Mouse (Mus musculus) heart, embryonic 15.5 days (tissue): ENCODE results near the gene Dot1l. TPM values are rescaled to one million over a fixed set of nuclear protein-coding genes. Genes with fewer than 3 reads are reported as not detected.
A peak's percentile ranks its signal among the peaks of the same experiment; 100 is the strongest.

Source experiments
- ATAC-seq: fragments of 200-750 bp; cut with Nextera tagmentation; replicated peaks from 2 replicates; pipeline ENCODE4 v1.8.0; 2017; ENCODE audit warnings: low read depth, moderate TSS enrichment; ENCODE audit not compliant: insufficient number of reproducible peaks, insufficient read depth, low FRiP score
- H3K27ac ChIP-seq: fragments of 300-500 bp; sonication (generic); 2 replicates; pipeline ENCODE4 v1.5.1; 2015; ENCODE audit warnings: mild to moderate bottlenecking, inconsistent platforms
- H3K27me3 ChIP-seq: fragments of 300-500 bp; sonication (generic); 2 replicates; pipeline ENCODE4 v1.6.1; 2015; ENCODE audit warnings: inconsistent platforms
- H3K36me3 ChIP-seq: fragments of 300-500 bp; sonication (generic); 2 replicates; pipeline ENCODE4 v1.6.1; 2015; ENCODE audit warnings: mild to moderate bottlenecking, inconsistent platforms
- H3K4me1 ChIP-seq: fragments of 300-500 bp; sonication (generic); replicated peaks from 2 replicates; pipeline ENCODE4 v1.6.1; 2015; ENCODE audit warnings: inconsistent platforms
- H3K4me2 ChIP-seq: fragments of 300-500 bp; sonication (generic); 2 replicates; pipeline ENCODE4 v1.6.1; 2015; ENCODE audit warnings: inconsistent platforms, mild to moderate bottlenecking, moderate library complexity
- H3K4me3 ChIP-seq: fragments of 300-500 bp; sonication (generic); 2 replicates; pipeline ENCODE4 v1.5.1; 2015; ENCODE audit warnings: mild to moderate bottlenecking, inconsistent platforms
- H3K9ac ChIP-seq: fragments of 300-500 bp; sonication (generic); 2 replicates; pipeline ENCODE4 v1.6.1; 2015; ENCODE audit warnings: mild to moderate bottlenecking, inconsistent platforms
- H3K9me3 ChIP-seq: fragments of 300-500 bp; sonication (generic); replicated peaks from 2 replicates; pipeline ENCODE4 v1.6.1; 2016; ENCODE audit warnings: inconsistent platforms
- WGBS: fragments of 180-500 bp; shearing (Covaris S2); methylation state at CpG from one replicate; pipeline ENCODE4 v1.1.7; 2015; ENCODE audit warnings: mixed read lengths; 5-methylcytosine and 5-hydroxymethylcytosine counted together
- polyA plus RNA-seq: library from polyadenylated mRNA; unstranded; fragments of >200 nt; fragmentation: Nextera tagmentation; extraction: Ambion mirVana; gene quantifications from 2 replicates; pipeline ENCODE4 v1.2.1, GENCODE M21; 2015

Dot1l gene
- polyA plus RNA-seq, 1 experiment from 2014 or later = 16.1 TPM

DNA sequence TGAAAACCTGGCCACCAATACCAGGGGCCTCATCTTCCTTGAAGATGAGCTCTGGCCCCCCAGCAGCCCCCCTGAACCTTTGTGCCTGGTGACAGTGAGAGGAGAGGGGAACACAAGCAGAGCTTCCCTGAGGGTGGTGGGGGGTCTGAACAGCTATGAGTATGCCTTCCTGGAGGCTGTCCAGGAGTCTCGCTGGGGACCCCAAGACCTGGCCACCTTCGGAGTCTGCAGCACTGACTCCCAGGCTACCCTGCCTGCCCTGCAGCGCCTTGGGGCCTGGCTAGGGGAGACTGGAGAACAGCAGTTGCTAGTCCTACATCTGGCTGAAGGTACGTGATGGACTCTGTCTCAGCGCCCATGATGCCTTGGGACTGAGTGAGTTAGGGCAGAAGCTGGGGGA is 50.3 kb downstream of the Dot1l start:
- H3K4me2 ChIP-seq = no peak overlapping the region
- H3K27me3 ChIP-seq = peaks cover 5% of the 10 kb centered on the region; the same call in 1 of the 2 replicates
- WGBS = 79% methylated on average over 5 of the region's 5 CpGs
- H3K36me3 ChIP-seq = peaks cover 36% of the 10 kb centered on the region
- H3K4me1 ChIP-seq = peaks cover 62% of the 10 kb centered on the region
- no peaks in the 10 kb centered on the region for H3K9me3 ChIP-seq
- no peak overlapping the region for H3K4me3 ChIP-seq
- 0 out of 2 replicates have a peak overlapping the region, but pooled peaks have one; percentile 22 for H3K27ac ChIP-seq
- ATAC-seq = no peak
- peak overlapping the region; percentile 11; the same call in 1 of the 2 replicates for H3K9ac ChIP-seq

DNA sequence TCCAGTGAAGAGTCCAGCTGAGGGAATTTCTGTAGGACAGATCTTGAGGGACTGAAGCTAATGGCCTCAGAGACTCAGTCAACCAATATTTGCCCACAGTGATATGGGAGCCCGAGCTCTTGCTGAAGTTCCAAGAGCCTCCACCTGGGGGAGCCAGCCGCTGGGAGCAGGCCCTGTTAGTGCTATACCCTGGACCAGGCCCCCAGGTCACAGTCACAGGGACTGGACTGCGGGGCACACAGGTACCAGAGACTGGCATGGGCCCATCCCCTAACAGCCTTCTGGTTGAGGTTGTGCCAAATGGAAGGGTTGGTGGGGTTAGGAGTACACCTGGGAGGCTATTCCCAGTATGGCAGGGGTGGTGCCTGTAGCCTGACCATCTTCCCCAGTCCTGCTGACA is 50.9 kb downstream of the Dot1l start:
- Histone ChIP-seq H3K36me3 (peaks cover 36% of the 10 kb centered on the region), H3K27ac (no peak overlapping the region), H3K4me3 (no peak overlapping the region), H3K9me3 (no peaks in the 10 kb centered on the region), H3K4me1 (peaks cover 58% of the 10 kb centered on the region), H3K4me2 (no peak overlapping the region), H3K27me3 (peaks cover 5% of the 10 kb centered on the region; the same call in 1 of the 2 replicates), H3K9ac (no peak overlapping the region)
- WGBS = 20% methylated on average over 3 of the region's 3 CpGs
- ATAC-seq = 0 out of 2 replicates have a peak, but pooled peaks have one; percentile 9

DNA sequence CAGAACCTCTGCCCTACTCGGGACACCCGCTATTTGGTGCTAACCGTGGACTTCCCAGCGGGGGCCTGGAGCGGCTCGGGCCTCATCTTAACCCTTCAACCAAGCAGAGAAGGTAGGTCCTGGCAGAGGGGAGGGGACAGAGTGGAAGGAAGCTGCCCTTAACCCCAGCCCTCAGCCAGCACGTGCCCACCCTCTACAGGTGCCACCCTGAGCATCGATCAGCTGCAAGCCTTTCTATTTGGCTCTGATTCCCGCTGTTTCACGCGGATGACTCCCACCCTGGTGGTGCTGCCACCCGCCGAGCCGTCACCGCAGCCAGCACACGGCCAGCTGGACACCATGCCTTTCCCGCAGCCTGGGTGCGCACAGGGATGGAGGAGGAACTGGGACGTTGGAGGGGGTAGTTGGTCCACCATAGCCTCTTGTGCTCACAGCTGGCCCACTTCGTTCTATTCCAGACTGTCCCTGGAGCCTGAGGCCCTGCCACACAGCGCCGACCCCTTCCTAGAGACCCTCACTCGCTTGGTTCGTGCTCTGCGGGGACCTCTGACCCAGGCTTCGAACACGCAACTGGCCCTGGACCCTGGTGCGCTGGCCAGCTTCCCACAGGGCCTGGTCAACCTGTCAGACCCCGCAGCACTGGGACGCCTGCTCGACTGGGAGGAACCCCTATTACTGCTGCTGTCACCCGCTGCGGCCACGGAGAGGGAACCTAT is 51.5 kb downstream of the Dot1l start:
- Histone ChIP-seq H3K9ac (peak overlapping the region; percentile 60), H3K27me3 (peaks cover 5% of the 10 kb centered on the region; the same call in 1 of the 2 replicates), H3K4me3 (peak overlapping the region; percentile 54), H3K9me3 (no peaks in the 10 kb centered on the region), H3K27ac (peak overlapping the region; percentile 86), H3K36me3 (peaks cover 31% of the 10 kb centered on the region), H3K4me1 (peaks cover 55% of the 10 kb centered on the region), H3K4me2 (peak overlapping the region; percentile 93)
- ATAC-seq = no peak
- WGBS = 48% methylated on average over 34 of the region's 34 CpGs

DNA sequence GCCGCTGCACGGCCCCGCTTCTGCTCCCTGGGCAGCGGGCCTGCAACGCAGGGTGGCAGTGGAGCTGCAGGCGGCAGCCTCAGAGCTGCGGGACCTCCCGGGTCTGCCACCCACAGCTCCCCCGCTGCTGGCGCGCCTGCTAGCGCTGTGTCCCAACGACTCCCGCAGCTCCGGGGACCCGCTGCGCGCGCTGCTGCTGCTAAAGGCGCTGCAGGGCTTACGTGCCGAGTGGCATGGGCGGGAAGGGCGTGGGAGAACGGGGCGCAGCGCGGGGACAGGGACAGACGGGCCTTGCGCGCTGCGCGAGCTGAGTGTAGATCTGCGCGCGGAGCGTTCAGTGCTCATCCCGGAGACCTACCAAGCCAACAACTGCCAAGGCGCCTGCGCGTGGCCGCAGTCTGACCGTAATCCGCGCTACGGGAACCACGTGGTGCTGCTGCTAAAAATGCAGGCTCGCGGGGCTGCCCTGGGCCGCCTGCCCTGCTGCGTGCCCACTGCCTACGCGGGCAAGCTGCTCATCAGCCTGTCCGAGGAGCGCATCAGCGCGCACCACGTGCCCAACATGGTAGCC is 52.1 kb downstream of the Dot1l start:
- H3K9ac ChIP-seq = peak overlapping the region; percentile 60
- peak overlapping the region; percentile 93 for H3K4me2 ChIP-seq
- H3K36me3 ChIP-seq = peaks cover 25% of the 10 kb centered on the region
- H3K27me3 ChIP-seq = peaks cover 5% of the 10 kb centered on the region; the same call in 1 of the 2 replicates
- H3K9me3 ChIP-seq = no peaks in the 10 kb centered on the region
- H3K27ac ChIP-seq = peak overlapping the region; percentile 86
- WGBS = 1% methylated on average over 58 of the region's 58 CpGs
- ATAC-seq = peak; percentile 76
- peaks cover 56% of the 10 kb centered on the region for H3K4me1 ChIP-seq
- peak overlapping the region; percentile 54 for H3K4me3 ChIP-seq

DNA sequence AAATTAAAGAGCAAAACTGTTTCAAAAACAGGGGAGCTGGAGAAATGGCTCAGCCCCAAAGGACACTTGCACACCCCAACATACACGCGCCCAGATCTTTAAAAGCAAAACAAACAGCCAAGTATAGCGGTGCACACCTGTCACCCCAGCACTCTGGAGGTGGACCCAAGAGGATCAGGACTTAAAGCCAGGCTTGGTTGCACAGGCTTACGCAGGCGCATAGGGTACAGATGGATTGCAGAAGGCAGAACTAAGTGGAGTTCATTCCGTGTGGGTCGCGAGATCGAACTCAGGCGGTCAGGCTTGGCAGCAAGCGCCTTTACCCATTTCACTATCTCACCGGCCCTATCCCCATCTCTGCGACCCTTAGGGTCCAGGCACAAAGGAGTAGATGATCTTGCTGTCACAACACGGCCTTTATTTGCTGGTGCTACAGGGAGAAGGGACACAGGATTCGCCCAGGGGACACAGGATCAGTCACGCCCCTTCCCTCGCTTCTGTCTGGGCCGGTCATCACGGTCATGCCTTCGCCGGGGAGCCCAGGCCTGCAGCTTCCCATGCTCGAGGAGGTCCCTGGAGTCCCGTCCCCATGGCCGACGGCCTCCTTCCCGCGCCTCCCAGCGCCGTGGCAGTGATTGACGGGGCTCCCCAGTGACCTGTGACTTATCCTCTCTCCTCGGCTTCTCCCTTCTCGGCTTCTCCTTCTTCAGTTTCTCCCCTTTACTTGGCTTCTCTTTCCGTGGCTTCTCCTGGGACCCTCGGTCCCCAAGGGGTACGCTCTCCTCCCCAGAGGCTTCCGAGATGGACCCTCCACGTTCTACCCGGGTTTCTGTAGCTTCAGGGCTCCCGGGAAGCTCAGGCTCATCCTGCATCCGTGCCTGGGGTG is 53.3 kb downstream of the Dot1l start:
- Histone ChIP-seq H3K4me1 (peaks cover 63% of the 10 kb centered on the region), H3K4me3 (peak overlapping the region; percentile 32), H3K27me3 (peaks cover 5% of the 10 kb centered on the region; the same call in 1 of the 2 replicates), H3K9me3 (no peaks in the 10 kb centered on the region), H3K36me3 (peaks cover 13% of the 10 kb centered on the region), H3K27ac (peak overlapping the region; percentile 86; the same call in 1 of the 2 replicates), H3K9ac (peak overlapping the region; percentile 53), H3K4me2 (peak overlapping the region; percentile 93)
- WGBS = 20% methylated on average over 40 of the region's 40 CpGs
- no peak for ATAC-seq

DNA sequence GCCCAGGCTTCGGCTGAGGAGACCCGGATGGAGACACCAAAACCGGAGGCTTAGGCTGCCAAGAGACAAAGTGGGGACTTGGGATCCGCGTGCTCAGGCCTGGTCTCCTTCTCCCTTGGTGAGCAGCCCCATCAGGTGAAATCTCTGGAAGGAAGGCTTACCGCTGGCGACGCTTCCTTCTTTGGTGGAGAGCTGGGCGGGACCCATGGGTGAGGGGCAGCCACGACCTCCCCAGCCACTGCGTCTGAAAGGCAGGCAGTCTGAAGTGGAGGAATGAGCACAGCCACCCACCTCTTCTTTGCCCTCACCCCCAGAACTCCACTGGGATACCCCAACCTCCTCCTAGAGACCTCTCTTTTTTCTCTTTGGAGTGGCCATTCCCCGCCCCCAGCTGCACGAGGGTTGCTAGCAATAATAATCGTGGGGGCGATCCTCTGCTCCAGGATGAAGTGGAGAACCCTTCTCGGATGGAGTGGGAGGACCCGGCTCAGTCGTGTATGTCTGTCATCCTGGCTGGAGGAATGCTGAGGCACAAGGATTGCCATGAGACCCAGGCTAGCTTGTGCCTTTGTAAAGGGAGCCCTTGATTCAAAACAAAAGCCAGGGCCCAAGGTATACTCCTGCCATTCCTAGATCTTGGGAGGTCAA is 54.1 kb downstream of the Dot1l start:
- no peak for ATAC-seq
- Histone ChIP-seq H3K4me3 (peak overlapping the region; percentile 32), H3K36me3 (peaks cover 5% of the 10 kb centered on the region), H3K27me3 (peaks cover 5% of the 10 kb centered on the region; the same call in 1 of the 2 replicates), H3K27ac (peak overlapping the region; percentile 19; the same call in 1 of the 2 replicates), H3K9me3 (no peaks in the 10 kb centered on the region), H3K4me1 (peaks cover 63% of the 10 kb centered on the region), H3K4me2 (peak overlapping the region; percentile 93), H3K9ac (peak overlapping the region; percentile 53)
- WGBS = 9% methylated on average over 18 of the region's 18 CpGs

DNA sequence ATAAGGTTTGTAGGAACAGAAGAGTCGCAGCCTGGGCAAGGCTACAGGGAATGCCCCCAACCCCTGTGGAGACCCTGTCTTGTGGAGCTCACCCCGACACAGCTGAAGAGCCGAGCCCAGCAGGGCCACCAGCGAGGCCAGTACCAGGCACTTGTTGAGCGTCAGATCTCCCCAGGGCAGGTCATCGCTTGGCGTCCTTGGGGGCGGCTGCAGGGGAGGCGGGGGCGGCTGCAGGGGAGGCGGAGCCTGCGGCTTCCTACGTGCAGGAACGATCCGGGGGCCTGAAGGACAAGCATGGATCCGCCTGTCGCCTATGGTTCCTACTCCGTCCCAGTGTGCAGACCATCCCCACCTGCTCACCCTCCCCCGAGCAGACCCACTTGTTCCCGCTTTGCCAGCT is 55.1 kb downstream of the Dot1l start:
- Histone ChIP-seq H3K36me3 (no peaks in the 10 kb centered on the region), H3K27me3 (peaks cover 5% of the 10 kb centered on the region; the same call in 1 of the 2 replicates), H3K4me3 (peak overlapping the region; percentile 30), H3K9me3 (no peaks in the 10 kb centered on the region), H3K4me2 (peak overlapping the region; percentile 58), H3K9ac (peak overlapping the region; percentile 25; the same call in 1 of the 2 replicates), H3K4me1 (peaks cover 54% of the 10 kb centered on the region), H3K27ac (peak overlapping the region; percentile 8; the same call in 1 of the 2 replicates)
- WGBS = 6% methylated on average over 20 of the region's 20 CpGs
- 0 out of 2 replicates have a peak, but pooled peaks have one; percentile 10 for ATAC-seq

DNA sequence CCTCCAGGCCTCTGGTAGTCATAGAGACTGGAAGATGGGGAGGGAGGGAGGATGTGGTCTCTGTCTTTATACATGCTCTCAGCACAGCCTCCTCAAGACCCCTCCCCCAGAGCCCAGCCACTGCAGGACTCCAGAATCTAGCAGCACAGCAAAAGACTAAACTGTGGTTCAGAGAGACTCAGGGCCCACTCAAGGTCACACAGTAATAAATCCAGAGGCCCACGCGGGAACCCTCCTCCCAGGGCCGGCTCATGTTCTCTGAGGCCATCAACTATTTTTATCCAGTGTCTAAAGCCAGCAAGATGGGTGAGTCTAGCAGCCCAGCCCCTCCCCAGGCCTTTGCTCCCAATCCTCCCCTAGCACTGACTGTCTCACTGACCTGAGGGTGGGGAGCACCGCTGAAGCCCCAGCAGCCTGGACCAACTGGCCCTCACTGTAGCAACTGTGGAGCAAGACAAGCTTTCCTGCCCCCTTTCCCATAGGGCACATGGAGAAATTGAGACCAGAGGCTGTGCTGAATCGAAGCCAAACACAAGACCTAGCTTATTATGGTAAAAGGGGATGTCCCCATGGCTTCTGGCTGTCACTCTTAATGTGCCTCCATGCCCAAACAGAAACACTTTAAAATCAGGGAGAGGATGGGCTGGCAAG is 57.5 kb downstream of the Dot1l start:
- no peaks in the 10 kb centered on the region for H3K36me3 ChIP-seq
- WGBS = 29% methylated on average over 5 of the region's 5 CpGs
- H3K4me1 ChIP-seq = peaks cover 35% of the 10 kb centered on the region
- peaks cover 5% of the 10 kb centered on the region; the same call in 1 of the 2 replicates for H3K27me3 ChIP-seq
- H3K4me2 ChIP-seq = no peak overlapping the region
- H3K9me3 ChIP-seq = no peaks in the 10 kb centered on the region
- no peak for ATAC-seq
- no peak overlapping the region for H3K4me3 ChIP-seq
- no peak overlapping the region for H3K9ac ChIP-seq
- H3K27ac ChIP-seq = no peak overlapping the region

DNA sequence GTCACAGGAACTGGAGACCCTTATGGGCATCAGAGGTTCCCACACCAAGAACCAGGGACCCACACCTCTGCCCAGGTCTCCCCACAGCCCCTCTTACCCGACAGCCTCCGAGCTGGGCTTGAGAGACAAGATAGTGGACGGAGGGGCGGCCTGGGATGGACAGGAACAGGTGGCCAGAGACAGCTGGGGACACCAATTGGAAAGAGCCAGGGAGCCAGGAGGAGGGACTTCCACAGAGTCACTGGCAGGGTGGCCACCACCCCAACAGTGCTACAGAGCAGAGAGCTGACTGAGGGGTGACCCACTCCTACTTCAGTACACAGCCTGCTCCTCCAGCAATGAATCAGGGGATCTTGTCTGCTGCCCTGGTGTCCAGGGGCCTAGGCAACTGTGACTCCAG is 58.4 kb downstream of the Dot1l start, which contains the start of gene Jsrp1:
Gene Jsrp1, minus strand, starts transcription at position 133 of the 400 bp plus-strand sequence.
- 66% methylated on average over 4 of the region's 4 CpGs for WGBS
- Histone ChIP-seq H3K4me3 (no peak within 1 kb of the TSS), H3K9me3 (no peaks in the 10 kb centered on the region), H3K36me3 (no peaks in the 10 kb centered on the region), H3K27ac (no peak within 1 kb of the TSS), H3K4me1 (peaks cover 26% of the 10 kb centered on the region), H3K9ac (no peak within 1 kb of the TSS), H3K4me2 (no peak within 1 kb of the TSS), H3K27me3 (peaks cover 5% of the 10 kb centered on the region; the same call in 1 of the 2 replicates)
- no peak for ATAC-seq

DNA sequence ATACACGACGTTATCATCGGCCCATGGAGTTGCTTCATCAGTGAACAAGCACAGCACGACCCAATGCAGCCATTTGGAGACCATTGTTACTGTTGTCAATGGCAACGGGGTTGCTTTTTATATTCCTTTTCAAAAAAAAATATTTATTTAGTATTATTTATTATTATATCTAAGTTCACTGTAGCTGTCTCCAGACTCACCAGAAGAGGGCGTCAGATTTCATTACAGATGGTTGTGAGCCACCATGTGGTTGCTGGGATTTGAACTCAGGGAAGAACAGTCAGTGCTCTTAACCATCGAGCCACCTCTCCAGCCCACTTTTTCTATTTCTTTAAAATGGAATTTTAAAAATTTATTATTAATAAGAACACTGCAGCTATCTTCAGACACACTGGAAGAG is 59.8 kb downstream of the Dot1l start:
- ATAC-seq = no peak
- H3K9me3 ChIP-seq = no peaks in the 10 kb centered on the region
- no peak overlapping the region for H3K9ac ChIP-seq
- 0 out of 2 replicates have a peak, but pooled peaks cover 2% of the 10 kb centered on the region for H3K27me3 ChIP-seq
- H3K4me2 ChIP-seq = no peak overlapping the region
- no peaks in the 10 kb centered on the region for H3K36me3 ChIP-seq
- no peak overlapping the region for H3K4me3 ChIP-seq
- peaks cover 14% of the 10 kb centered on the region for H3K4me1 ChIP-seq
- no peak overlapping the region for H3K27ac ChIP-seq
- WGBS = 61% methylated on average over 7 of the region's 7 CpGs
